Mouse (Mus musculus) kidney, postnatal 14 days (tissue): ENCODE measurements around the gene Paqr8.

ENCODE experiments used
- DNase-seq: peaks from one replicate; pipeline ENCODE4 v3.0.0; 2022; ENCODE audit warnings: mixed read lengths

The Paqr8 gene

DNA sequence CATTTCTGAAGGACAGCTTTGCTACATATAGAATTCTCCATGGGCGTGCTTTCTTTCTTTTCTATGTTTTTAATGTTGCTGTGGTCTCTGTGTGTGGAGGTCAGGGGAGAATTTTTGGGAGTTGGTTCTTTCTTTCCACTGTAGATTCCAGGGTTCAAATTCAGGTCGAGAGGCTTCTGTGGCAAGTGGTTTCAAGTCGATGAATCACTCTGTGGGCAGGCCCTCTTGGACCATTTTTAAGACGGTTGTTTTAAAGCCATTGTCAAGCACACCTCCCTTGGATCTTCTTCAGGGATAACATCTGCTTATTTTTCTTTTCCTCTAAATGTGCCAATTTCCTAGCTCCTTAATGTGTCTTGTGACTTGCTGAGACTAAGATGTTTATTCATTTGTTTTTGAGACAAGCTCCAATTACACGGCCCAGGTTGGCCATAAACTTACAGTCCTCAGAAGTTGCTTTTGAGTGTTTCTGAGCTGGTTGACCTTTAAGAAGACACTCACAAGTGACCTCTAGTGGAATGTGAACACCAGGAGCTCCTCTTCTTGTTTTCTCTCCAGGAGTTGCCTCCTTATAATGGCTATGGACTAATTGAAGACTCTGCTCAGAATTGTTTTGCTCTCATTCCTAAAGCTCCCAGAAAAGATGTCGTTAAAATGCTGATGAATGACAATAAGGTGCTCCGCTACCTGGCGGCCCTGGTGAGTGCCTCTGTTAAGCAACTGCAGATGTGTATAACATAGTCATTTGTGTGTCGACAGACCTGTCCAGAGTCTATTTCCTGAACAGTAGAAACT lies 84.1 kb downstream of the Paqr8 start:
- DNase-seq = no peak

- DNase-seq = no peak
These were observed 90.1 kb downstream of the Paqr8 start for GRCm38 (mm10) chr1:20980553-20980952.

DNA sequence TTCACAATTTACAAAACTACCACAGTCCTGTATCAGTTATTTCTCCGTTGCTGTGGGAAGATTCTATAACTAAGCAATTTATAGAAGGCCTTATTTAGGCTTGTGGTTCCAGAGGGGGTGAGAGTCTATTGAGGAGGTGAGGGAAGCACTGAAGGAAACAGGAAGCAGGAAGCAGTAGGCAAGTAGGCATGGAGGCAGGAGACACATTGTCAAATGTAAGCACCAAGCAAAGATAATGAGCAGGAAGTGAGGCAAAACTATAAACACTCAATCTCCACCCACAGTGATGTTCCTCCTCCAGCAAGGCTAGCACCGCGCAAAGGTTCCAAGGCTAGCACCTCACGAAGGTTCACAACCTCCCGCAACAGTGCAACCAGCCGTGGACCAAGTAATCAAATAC lies 91.4 kb downstream of the Paqr8 start:
- DNase-seq = no peak

DNA sequence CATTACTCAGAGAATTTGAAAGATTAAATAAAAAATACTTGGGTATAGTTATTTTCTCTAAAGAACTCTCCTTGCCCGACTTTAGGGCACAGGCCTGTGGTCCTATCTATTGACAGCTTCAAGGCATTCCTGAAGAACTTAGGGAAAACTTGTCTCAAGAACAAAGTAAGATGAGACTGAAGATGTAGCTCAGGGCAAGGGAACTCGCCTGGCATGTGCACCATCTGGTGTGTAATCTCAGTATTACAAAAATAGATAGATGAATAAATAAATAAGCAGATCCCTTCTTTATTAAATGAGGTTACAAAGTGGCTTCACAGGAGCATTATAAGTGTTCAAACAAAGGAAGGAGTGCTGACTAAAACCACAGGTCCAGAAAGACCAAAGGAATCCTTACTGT lies 93.7 kb downstream of the Paqr8 start:
- DNase-seq = no peak

DNA sequence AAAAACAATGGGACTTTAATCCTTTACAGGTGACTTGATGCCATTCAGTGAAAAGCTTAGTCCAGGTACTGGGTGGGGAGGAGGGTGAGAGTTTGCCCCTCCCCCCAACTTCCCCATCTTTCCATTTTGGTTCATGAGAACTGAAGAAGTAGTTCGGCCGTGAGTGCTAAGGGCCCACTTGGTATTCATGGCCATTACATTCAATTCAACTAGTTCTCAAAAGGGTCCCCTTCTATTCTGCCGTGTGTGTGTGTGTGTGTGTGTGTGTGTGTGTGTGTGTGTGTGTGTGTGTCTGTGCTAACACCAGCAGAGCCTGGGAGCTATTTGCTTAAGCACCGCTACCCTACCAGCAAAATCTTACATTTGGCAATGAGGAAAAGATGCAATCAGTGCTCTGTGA lies 94.2 kb downstream of the Paqr8 start:
- no peak for DNase-seq

- DNase-seq = no peak
These were observed 96.1 kb downstream of the Paqr8 start for GRCm38 (mm10) chr1:20986378-20987056.
